ENCODE assay signal across 8 mouse cellular contexts in the genomic region with DNA sequence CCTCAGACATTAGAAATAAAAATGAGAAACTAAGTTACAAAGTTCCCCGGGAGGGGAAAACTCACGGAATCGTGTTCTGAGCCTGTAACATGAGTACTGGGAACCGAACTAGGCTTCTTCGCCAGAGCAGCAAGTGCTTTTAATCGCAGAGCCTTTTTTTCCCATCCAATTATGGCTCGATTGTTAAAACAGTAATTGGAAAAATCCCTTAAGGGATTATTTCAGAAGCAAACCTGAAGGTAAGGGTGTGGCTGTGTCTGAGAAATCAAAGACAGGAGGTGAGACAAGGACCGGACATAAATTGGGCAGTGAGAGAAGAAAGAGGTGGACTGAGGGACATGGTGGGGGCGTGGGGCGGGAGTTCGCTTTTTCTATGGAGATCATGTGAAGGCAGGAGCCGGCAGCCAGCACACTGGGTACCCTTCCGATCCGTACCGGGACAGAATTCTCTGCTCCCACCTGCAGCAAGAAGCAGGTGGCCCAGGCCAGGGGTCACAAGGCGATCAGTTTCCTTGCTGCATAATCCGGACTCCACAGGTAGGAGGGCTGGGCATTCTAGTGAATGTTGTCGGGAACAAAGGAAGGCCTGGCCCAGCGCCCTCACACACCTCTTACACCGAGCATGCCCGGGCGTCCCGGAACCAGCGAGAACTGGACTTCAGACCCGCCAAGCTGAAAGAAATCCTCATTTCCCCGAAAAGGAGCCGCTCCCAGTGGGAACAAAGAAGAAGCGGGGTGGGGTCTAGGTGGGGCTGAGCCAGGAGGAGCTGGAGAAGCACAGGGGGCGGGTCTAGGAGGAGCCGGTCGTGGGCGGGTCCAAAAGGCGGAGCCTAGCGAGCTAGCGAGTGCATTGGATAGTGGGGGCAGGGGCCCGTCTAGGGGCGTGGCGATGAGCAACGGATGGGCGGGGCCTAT. TPM values are rescaled to one million over a fixed set of nuclear protein-coding genes. Genes with fewer than 3 reads are reported as not detected.
DNase-seq lines count a peak whose midpoint lies in the region; ATAC-seq lines count a peak whose summit lies in the region.

No protein-coding gene starts in this region.

- H3K27ac ChIP-seq in hindbrain, embryonic 15.5 days (replicated peaks) = peak overlapping the region; percentile 84

- 2% methylated on average over 40 of the region's 40 CpGs for WGBS in hindbrain, embryonic 15.5 days

- ATAC-seq in hindbrain, embryonic 15.5 days (ENCODE audit: low FRiP score, low read depth) = peak; percentile 97

- DNase-seq in WW6 (ENCODE audit: low read depth, low spot score) = peak; percentile 98
- peak; percentile 87 to 92 for DNase-seq in cerebellum, postnatal 36 days
- DNase-seq in frontal cortex, postnatal 36 days (ENCODE audit: low spot score in 2 of 2) = peak; percentile 87 to 89
- peak; percentile 88 for DNase-seq in layer of hippocampus, postnatal 36 days
- DNase-seq in lung, postnatal 25 days (ENCODE audit: low spot score) = peak; percentile 96
- peak; percentile 67 for DNase-seq in retina, adult 2 months (ENCODE audit: low read depth, low spot score)
- DNase-seq in thymus, postnatal 25 days = peak; percentile 93

- peak overlapping the region; percentile 46 for H3K4me3 ChIP-seq in hindbrain, embryonic 15.5 days

- no peaks in the 10 kb centered on the region for H3K27me3 ChIP-seq in hindbrain, embryonic 15.5 days

- peak overlapping the region; percentile 57 for H3K4me2 ChIP-seq in hindbrain, embryonic 15.5 days

- H3K36me3 ChIP-seq in hindbrain, embryonic 15.5 days = no peaks in the 10 kb centered on the region

- peaks cover 8% of the 10 kb centered on the region for H3K4me1 ChIP-seq in hindbrain, embryonic 15.5 days (replicated peaks)

- peak overlapping the region; percentile 66 for H3K9ac ChIP-seq in hindbrain, embryonic 15.5 days

- H3K9me3 ChIP-seq in hindbrain, embryonic 15.5 days = no peaks in the 10 kb centered on the region

RNA-seq across cellular contexts. Expression of gene Nkain1, which starts 54.1 kb away (rescaled TPM):
- 11.7 and 12.6 TPM in 2 replicates for polyA plus RNA-seq in hindbrain, embryonic 15.5 days (2015; fragmentation: Nextera tagmentation; extraction: Ambion mirVana)
- 10 to 100 TPM; 37.4 to 39.2 TPM for total RNA-seq in layer of hippocampus, postnatal 36 days (2021)

Comparison
In these comparisons a context has a peak if more than half of its experiments do, and no peak if none do; other contexts are left out.
1. Peak in every context shown above with its lines: DNase-seq, ATAC-seq, H3K4me3 ChIP-seq and H3K27ac ChIP-seq.